Mouse (Mus musculus) spleen, postnatal 14 days (tissue): ENCODE data around the gene Tnni2.
A peak's percentile ranks its signal among the peaks of the same experiment; 100 is the strongest.
"Not testable (repeated sequence)": the region's sequence is repeated elsewhere in the genome, so short reads cannot be mapped to it uniquely, and the experiment has no call there.

ENCODE experiments used
- DNase-seq, 2 experiments: peaks; one replicate each; pipeline ENCODE4 v3.0.0; 2021 to 2022; ENCODE audit warnings: low spot score in 2 of 2

Tnni2 gene

GRCm38 (mm10) chr7:142441585-142441984 lies at the start of gene Tnni2:
Gene Tnni2, plus strand, starts transcription at chr7:142441808.
- DNase-seq, result no peak

- DNase-seq, result peak; percentile 50 to 57
Observed at GRCm38 (mm10) chr7:142393191-142393590, 48.4 kb upstream of the Tnni2 start.

GRCm38 (mm10) chr7:142394261-142395190 lies 47.1 kb upstream of the Tnni2 start:
- no peak for DNase-seq

GRCm38 (mm10) chr7:142395472-142395871 lies 46.1 kb upstream of the Tnni2 start:
- DNase-seq, result no peak

DNA sequence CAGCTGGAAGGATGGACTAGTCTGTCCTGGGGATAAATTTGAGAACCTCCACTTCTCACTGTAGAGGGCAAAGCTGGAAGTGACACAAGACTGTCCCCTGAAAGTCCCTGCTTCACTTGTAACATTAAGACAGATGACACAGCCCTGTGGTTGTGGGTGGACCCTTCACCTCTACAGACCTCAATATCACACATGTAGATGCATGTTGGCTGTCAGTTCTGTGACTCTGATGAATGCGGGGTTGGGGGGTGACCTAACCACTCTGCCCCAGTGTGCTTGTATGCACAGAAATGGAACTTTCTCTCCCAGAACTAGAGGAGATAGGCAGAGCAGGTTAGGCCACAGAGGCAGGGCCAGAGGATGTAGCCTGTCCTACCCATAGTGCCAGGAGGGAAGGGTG lies 45.0 kb upstream of the Tnni2 start:
- DNase-seq, result no peak

GRCm38 (mm10) chr7:142398052-142398451 lies 43.6 kb upstream of the Tnni2 start:
- no peak for DNase-seq

- DNase-seq, result no peak
Observed at GRCm38 (mm10) chr7:142399250-142399649, 42.4 kb upstream of the Tnni2 start.

- DNase-seq, result no peak
Observed at GRCm38 (mm10) chr7:142400112-142400749, 41.4 kb upstream of the Tnni2 start.

DNA sequence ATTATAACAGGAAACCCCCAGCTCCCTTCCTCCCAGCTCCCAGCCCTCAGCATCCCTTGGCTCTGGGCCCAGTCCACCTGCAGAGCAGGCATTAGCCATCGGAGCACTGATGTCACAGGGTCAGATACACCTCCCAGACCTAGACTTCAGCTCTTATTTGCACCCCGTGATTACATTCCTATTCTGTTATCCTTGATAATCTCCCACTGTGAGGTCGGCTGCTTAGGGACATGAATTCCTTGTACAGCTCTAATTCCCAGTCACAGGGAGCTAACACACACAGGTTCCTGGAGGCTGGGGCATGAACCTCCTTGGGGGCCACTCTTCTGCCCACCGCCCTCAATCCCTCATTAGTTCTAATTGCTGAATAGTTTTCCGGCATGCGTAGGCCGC lies 40.9 kb upstream of the Tnni2 start:
- DNase-seq, result no peak

DNA sequence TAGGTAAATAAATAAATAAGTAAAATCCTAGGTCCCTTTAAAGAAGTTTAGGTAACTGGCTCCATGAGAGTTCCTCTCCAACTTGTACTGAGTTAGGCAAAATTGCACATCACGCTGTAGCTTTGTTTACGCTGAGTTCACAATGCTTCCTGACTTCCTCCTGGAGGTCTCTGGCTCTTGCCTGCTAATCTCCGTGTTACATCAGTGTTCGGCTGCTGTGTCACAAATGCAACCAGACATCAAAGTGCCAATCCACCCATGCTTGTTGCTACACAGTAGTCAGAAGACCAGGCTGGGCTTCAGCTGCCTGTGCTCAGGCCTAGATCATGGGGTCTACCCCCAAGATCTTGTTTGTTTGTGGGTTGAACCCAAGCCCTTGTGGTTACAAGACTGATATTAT lies 38.0 kb upstream of the Tnni2 start:
- DNase-seq, result no peak

DNA sequence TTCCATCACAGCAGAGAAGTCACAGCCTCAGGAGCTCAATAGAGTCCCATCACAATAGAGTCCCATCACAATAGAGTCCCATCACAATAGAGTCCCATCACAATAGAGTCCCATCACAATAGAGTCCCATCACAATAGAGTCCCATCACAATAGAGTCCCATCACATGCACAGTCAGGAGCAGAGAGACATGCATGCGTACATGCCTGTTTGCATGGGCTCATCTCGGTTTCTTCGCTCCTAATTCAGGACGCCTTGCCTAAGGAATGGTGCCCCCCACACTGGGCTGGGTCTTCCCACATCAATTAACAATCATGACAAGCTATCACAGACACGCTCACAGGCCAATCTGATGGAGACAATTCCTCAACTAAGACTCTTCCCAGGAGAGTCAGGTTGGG lies 36.5 kb upstream of the Tnni2 start:
- not testable (repeated sequence) for DNase-seq

DNA sequence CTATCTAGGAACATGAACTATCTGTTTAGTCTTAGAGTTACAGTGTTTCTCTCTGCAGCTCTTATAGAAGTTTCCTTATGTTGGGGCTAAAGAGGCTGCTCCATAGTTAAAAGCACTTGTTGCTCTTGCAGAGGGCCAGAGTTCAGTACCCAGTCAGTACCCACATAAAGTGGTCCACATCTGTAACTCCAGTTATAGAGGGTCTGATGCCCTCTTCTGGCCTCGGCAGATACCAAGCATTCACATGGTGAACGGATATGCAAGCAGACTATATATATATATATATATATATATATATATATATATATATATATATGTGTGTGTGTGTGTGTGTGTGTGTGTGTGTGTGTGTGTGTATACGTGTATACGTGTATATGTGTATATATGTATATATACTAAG lies 33.7 kb upstream of the Tnni2 start:
- no peak for DNase-seq

- no peak for DNase-seq
Observed at GRCm38 (mm10) chr7:142408686-142409085, 32.9 kb upstream of the Tnni2 start.

GRCm38 (mm10) chr7:142409603-142410002 lies 32.0 kb upstream of the Tnni2 start:
- DNase-seq, result no peak

DNA sequence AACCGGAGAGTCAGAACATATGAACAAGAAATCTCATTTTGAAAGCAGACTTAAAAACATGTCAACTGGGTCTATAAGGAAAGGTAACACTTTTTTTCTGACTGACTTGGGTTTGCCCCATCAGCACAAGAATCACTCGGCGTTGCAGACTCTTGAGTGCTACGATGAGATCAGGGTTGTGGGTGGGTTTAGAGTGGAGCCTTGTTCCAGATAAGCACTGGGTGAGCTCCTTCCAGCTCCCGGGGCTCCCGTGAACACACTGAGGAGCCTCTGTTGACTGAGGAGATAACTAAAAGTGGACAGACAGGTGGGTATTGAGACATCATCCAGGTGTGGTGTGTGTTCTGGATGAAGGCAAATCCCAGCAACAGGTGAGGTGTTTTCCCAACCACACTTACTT lies 28.3 kb upstream of the Tnni2 start:
- no peak for DNase-seq

DNA sequence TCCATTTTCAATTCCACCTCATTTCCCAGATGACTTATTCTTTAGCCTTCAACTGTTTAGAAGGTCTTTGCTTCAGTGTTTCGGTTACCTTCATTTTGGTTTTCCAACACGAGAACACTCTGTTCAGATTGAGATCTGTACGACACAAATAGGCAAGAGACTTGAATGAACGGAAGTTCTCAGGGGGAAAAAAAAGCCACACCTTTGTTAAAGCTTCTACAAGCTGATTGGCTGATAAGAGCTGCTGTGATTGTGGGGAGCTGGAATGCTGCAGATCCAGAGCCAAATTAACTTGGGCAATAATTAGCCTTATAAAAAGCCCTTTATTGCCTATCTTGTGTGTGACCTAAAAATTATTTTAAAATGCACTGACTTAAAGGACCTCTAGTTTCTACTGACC lies 26.3 kb upstream of the Tnni2 start:
- DNase-seq, result no peak

DNA sequence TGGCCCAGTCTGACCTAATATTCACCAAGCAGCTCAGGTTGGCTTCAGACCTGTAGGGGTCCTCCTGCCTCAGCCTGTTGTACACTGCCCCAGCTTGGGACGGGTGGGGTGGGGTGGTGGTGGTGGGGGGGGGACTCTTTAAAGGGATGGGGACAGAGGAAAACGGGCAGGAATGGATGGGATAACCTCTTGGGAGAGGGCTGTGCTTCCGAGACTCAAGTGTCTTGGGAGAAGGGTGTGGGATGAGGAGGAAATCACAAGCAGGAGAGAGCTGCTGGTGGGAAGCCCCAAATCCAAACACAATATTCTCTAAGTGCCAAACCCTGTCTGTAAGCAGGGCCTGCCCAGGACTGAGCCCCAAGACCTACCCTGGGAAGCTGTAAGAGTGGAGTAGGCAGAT lies 25.4 kb upstream of the Tnni2 start:
- DNase-seq, result no peak

DNA sequence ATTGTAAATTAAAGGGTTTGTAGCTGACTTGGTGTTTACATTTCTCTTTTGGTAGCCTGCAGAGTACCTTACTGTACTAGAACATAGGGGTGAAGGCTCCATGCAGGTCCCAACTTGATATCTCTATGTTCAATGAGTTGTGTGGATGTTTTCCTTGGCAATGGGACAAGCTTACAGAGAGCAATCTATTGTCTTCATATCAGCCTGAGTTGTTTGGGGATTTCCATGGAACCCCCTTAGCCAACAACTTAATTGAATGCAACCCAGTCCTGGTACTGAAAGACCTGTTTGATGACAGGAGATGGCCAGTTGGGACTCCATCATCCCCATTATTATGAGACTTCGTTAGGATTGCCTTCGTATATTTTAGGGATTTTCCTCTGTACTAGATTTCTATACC lies 23.6 kb upstream of the Tnni2 start:
- DNase-seq, result no peak

- no peak for DNase-seq
Observed at GRCm38 (mm10) chr7:142418679-142419078, 22.9 kb upstream of the Tnni2 start.

DNA sequence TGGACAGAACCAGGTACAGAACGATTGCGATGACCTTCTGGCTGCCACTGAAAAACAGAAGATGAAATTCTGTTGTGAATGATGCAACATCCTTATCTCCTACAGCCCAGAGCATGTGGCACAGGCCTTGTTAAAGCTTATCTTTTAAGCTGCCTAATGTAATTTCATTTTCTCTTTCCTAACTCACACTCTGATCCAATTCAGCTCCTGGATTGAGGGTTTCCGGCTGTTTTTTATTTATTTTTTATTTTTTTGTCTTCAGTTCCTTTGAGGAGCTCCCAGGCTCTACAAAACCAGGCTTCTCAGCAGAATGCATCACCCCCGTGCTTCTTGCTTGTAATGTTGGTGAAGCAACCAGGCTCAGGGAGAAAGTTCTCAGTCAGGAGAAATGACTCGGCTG lies 21.7 kb upstream of the Tnni2 start:
- no peak for DNase-seq

DNA sequence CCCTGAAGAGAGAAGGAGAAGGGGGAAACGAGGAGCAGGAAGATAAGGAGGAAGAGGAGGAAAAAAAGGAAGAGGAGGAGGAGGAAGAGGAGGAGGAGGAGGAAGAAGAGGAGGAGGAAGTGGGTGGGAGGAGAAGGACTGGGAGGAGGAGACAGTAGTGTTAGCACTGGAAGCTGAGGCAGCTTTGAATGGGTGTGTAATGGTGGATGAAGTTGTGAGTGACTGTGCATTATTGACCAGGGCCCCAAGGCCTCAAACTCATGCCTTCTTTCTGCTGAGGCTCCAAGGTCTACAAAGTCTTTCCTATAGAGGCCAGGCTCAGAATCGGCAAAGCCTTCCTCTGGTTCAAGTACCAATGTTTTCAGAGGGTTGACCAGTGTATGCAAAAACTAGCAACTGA lies 19.8 kb upstream of the Tnni2 start:
- no peak for DNase-seq

GRCm38 (mm10) chr7:142425641-142426213 lies 15.9 kb upstream of the Tnni2 start:
- no peak for DNase-seq

GRCm38 (mm10) chr7:142428213-142428612 lies 13.4 kb upstream of the Tnni2 start:
- DNase-seq, result no peak
